In genomic region chr17:5535357-5535756, GRCm38 (mm10) we compare ENCODE assay signal across 12 mouse cellular contexts. TPM values are rescaled to one million over a fixed set of nuclear protein-coding genes. Genes with fewer than 3 reads are reported as not detected.
A peak's percentile ranks its signal among the peaks of the same experiment; 100 is the strongest.
DNase-seq lines count a peak whose midpoint lies in the region; TF ChIP-seq lines count a peak whose summit lies in the region.
"Had no signal": no experiment of that assay in that cellular context is flagged by ENCODE, and none has a peak within 500 bp of the region (broad histone marks: within the 10 kb centered on the region; RNA-seq: fewer than 3 reads in every experiment).

No protein-coding gene starts in this region.

- TF ChIP-seq POLR2A in cortical plate, adult 2 months (IDR thresholded peaks at IDR 0.05; ENCODE audit: extremely low read depth, insufficient read depth, low read length): no peak

- no peak overlapping the region for H3K4me3 ChIP-seq in cortical plate, adult 2 months (ENCODE audit: insufficient read depth, low read length)
- H3K4me3 ChIP-seq: forebrain, embryonic 13.5 days; hindbrain, embryonic 15.5 days; myocyte had no signal

- peak; percentile 39 to 62 for DNase-seq in cerebellum, postnatal 10 days
- DNase-seq in cerebellum, adult 8-10 months: no peak
- peak; percentile 8 for DNase-seq in lung, postnatal 14 days
- DNase-seq in lung, postnatal 4 days: no peak
- peak; percentile 67 for DNase-seq in thymus, postnatal 0 days (ENCODE audit: low spot score)
- DNase-seq in urinary bladder, adult 2 months (ENCODE audit: low spot score): no peak
- DNase-seq in layer of hippocampus, postnatal 36 days: no peak
- DNase-seq: left cerebral cortex, postnatal 4 days had no signal

- H3K4me1 ChIP-seq in cortical plate, adult 2 months (ENCODE audit: control insufficient read depth, insufficient read depth, low read length): peaks cover 15% of the 10 kb centered on the region; the same call in 1 of the 2 replicates

- TF ChIP-seq CTCF in cortical plate, adult 2 months (IDR thresholded peaks at IDR 0.05; ENCODE audit: extremely low read depth, insufficient read depth, low read length): peak; percentile 29

- H3K27ac ChIP-seq in cortical plate, adult 2 months (ENCODE audit: insufficient read depth, low read length): no peak overlapping the region
- H3K27ac ChIP-seq: forebrain, embryonic 13.5 days; hindbrain, embryonic 15.5 days had no signal

RNA-seq across cellular contexts. Expression of gene Zdhhc14, which starts 43.0 kb away (rescaled TPM):
- polyA plus RNA-seq in cortical plate, adult 2 months (2012; rRNA removed): 13.0 and 15.1 TPM in 2 replicates
- 3.5 and 4.0 TPM in 2 replicates for polyA plus RNA-seq in thymus, postnatal 0 days (2015; fragmentation: Nextera tagmentation; extraction: Ambion mirVana)
- polyA plus RNA-seq in urinary bladder, adult 2 months (2012; rRNA removed): 4.8 and 8.3 TPM in 2 replicates
- 10 to 100 TPM; 48.7 to 51.8 TPM for total RNA-seq in layer of hippocampus, postnatal 36 days (2021)

Comparison
In these comparisons a context has a peak if more than half of its experiments do, and no peak if none do; other contexts are left out.
1. DNase-seq: peak in cerebellum, postnatal 10 days (2 of 2), lung, postnatal 14 days (single experiment) and thymus, postnatal 0 days (single experiment); none in cerebellum, adult 8-10 months (single experiment), lung, postnatal 4 days (0 of 2), urinary bladder, adult 2 months (single experiment) and layer of hippocampus, postnatal 36 days (0 of 2).